Mouse (Mus musculus): ENCODE measurements around the gene Pir. TPM values are rescaled to one million over a fixed set of nuclear protein-coding genes. Genes with fewer than 3 reads are reported as not detected.

The Pir gene
- total and polyA plus RNA-seq, 3 experiments: not detected

DNA sequence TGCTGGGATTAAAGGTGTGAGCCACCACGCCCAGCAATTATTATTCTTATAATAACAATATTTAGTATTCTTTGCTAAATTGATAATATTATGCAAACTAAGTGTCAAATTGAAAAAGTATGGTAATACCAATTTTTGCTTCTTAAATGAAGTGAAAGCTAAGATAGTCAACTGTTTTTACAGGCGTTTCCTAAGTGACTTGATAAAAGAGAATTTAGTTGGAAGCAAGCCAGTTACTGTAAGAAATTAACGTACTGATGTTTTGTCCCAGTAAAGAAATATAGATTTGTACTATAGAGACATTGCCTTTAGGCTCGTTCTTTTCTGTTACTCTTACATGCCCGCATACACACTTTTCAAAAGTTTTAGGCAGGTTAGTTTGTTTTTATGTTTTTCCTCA is 53.3 kb downstream of the Pir start:
- H3K4me1 ChIP-seq (ENCODE audit: control insufficient read depth in 1 of 2, insufficient read depth in 2 of 2): no peaks in the 10 kb centered on the region
- H3K4me3 ChIP-seq (replicated peaks in 1 of 3; ENCODE audit: low read depth in 2 of 3, low read length in 2 of 3, poor library complexity in 1 of 3): no peak overlapping the region
- H3K4me2 ChIP-seq (ENCODE audit: insufficient read depth, low read depth, poor library complexity, severe bottlenecking): no peak overlapping the region
- no peaks in the 10 kb centered on the region for H3K79me2 ChIP-seq (replicated peaks; ENCODE audit: control insufficient read depth, extremely low read depth, insufficient read depth, poor library complexity, severe bottlenecking)
- no peaks in the 10 kb centered on the region for H3K27me3 ChIP-seq (replicated peaks)
- H3K9me3 ChIP-seq (replicated peaks; ENCODE audit: low read length): no peaks in the 10 kb centered on the region
- H3K27ac ChIP-seq (ENCODE audit: insufficient read depth, low read depth): no peak overlapping the region
- H3K9ac ChIP-seq (ENCODE audit: insufficient read depth, low read depth): no peak overlapping the region
- dilution Hi-C loops (cut with MboI; ENCODE audit: extremely low pct_ligation_motif_present, extremely low pct_unique_long_range_greater_than_20kb, low sequenced_read_pairs) (no loop called here), in situ Hi-C loops (cut with MboI; ENCODE audit: low pct_ligation_motif_present, low pct_unique_long_range_greater_than_20kb, low sequenced_read_pairs) (no loop called here)
- no peak for DNase-seq (ENCODE audit: extremely low read depth)
- no peaks in the 10 kb centered on the region for H3K36me3 ChIP-seq (replicated peaks in 1 of 2; ENCODE audit: control insufficient read depth in 1 of 2, insufficient read depth in 1 of 2, low read length in 1 of 2)
- no peak for TF ChIP-seq POLR2AphosphoS2 (IDR thresholded peaks at IDR 0.05; ENCODE audit: low read depth, low read length)
- no peak for TF ChIP-seq CHD1 (IDR thresholded peaks at IDR 0.05; ENCODE audit: low read depth, low read length)
- TF ChIP-seq TBP (conservative IDR thresholded peaks at IDR 0.05; ENCODE audit: low read depth, low read length): no peak
- TF ChIP-seq USF1 (IDR thresholded peaks at IDR 0.05; ENCODE audit: low read depth, low read length): no peak
- no peak for TF ChIP-seq ELF1 (IDR thresholded peaks at IDR 0.05; ENCODE audit: low read depth, low read length)

DNA sequence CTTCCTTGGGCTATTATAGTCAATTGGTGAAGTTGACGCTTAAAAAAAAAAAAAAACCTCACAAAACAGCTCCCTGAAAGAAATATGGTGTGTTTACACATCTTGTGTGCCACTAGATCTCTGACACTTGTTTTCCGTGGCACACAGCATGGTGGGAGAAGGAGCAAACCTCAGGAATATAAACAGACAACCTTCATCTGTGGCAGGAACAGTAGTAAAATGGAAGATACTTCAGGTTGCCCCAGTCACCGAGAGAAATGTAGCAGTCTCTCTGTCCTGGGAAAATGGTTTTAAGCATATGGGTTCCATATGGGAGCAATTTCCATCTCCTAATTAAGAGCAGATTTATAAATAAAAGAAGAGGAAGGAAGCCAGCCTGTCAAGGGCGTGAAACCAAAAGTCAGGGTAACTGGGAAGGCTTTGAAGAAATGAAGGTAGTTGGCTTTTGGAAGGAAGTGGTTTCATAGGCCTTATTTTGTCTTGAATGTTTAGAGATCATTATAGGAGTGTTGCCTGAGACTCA is 54.3 kb downstream of the Pir start:
- H3K4me1 ChIP-seq (ENCODE audit: control insufficient read depth in 1 of 2, insufficient read depth in 2 of 2): no peaks in the 10 kb centered on the region
- no peak overlapping the region for H3K4me2 ChIP-seq (ENCODE audit: insufficient read depth, low read depth, poor library complexity, severe bottlenecking)
- dilution Hi-C loops (cut with MboI; ENCODE audit: extremely low pct_ligation_motif_present, extremely low pct_unique_long_range_greater_than_20kb, low sequenced_read_pairs): no loop called here
- no peak for DNase-seq (ENCODE audit: extremely low read depth)
- no peaks in the 10 kb centered on the region for H3K27me3 ChIP-seq (replicated peaks)
- in situ Hi-C loops (cut with MboI; ENCODE audit: low pct_ligation_motif_present, low pct_unique_long_range_greater_than_20kb, low sequenced_read_pairs): no loop called here
- H3K9me3 ChIP-seq (replicated peaks; ENCODE audit: low read length): no peaks in the 10 kb centered on the region
- no peak overlapping the region for H3K9ac ChIP-seq (ENCODE audit: insufficient read depth, low read depth)
- H3K4me3 ChIP-seq (replicated peaks in 1 of 3; ENCODE audit: low read depth in 2 of 3, low read length in 2 of 3, poor library complexity in 1 of 3): no peak overlapping the region
- TF ChIP-seq KAT2A (IDR thresholded peaks at IDR 0.05; ENCODE audit: insufficient replicate concordance, low read length) (no peak), POLR2AphosphoS2 (IDR thresholded peaks at IDR 0.05; ENCODE audit: low read depth, low read length) (no peak), NELFE (IDR thresholded peaks at IDR 0.05; ENCODE audit: low read depth, low read length) (no peak), EP300 (IDR thresholded peaks at IDR 0.05; ENCODE audit: low read length) (no peak), CHD1 (IDR thresholded peaks at IDR 0.05; ENCODE audit: low read depth, low read length) (no peak), NRF1 (IDR thresholded peaks at IDR 0.05; ENCODE audit: low read depth, low read length) (no peak), USF1 (IDR thresholded peaks at IDR 0.05; ENCODE audit: low read depth, low read length) (no peak), POLR2A (IDR thresholded peaks at IDR 0.05; ENCODE audit: low read depth, low read length) (no peak), SMC3 (IDR thresholded peaks at IDR 0.05; ENCODE audit: low read depth, low read length) (no peak), JUN (IDR thresholded peaks at IDR 0.05; ENCODE audit: insufficient read depth, low read depth, low read length) (no peak), GABPA (IDR thresholded peaks at IDR 0.05; ENCODE audit: insufficient replicate concordance, low read depth, low read length) (no peak), TBP (conservative IDR thresholded peaks at IDR 0.05; ENCODE audit: low read depth, low read length) (no peak), HCFC1 (IDR thresholded peaks at IDR 0.05; ENCODE audit: low read depth, low read length) (no peak), MAX (IDR thresholded peaks at IDR 0.05; ENCODE audit: low read length) (no peak), MXI1 (IDR thresholded peaks at IDR 0.05; ENCODE audit: low read depth, low read length) (no peak)
- H3K27ac ChIP-seq (ENCODE audit: insufficient read depth, low read depth): no peak overlapping the region
- no peaks in the 10 kb centered on the region for H3K36me3 ChIP-seq (replicated peaks in 1 of 2; ENCODE audit: control insufficient read depth in 1 of 2, insufficient read depth in 1 of 2, low read length in 1 of 2)
- H3K79me2 ChIP-seq (replicated peaks; ENCODE audit: control insufficient read depth, extremely low read depth, insufficient read depth, poor library complexity, severe bottlenecking): no peaks in the 10 kb centered on the region
